Mouse (Mus musculus): ENCODE measurements around the gene Irgq.
"Not testable (repeated sequence)": the region's sequence is repeated elsewhere in the genome, so short reads cannot be mapped to it uniquely, and the experiment has no call there.

Gene Irgq

DNA sequence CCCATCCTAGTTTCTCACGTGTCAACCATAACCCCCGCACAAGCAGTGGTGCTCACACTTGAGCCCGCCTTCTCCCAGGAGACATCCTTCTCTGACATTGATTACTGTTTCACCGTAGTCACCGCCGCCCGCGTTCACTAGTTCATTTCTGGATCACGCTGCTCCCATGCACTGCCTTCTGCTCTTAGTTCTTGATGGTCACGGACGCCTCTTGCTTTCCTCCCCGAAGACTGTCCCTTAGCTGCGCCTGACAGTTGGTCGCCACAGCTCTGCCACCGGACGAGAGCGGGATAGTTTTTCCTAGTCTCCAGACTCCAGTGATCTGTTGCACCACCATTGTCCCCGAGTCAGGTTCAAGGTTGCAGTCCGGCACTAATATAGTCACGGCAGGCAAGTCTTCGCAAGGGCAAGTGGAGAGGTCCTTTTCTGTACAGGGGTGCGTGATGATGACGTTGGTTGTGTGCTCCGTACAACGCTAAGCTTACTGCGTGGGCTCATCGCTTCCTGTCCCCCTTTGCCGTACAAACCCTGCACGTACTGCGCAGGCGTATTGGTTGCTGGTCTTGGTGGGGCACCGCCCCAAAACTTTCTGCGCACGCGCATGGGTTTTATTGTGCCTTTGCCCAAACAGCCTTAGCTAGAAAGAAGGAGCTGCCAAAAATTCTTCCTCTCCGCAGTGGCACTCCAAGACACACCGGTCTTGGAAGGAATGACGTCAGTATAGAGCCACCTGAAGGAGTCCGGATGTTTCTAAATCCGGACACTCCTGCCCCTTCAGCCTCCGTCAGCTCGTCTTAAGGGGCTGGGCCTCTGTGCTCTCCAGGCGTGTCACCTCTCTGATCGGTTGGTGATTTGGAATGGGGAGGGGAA lies at the start of gene Irgq:
TSS of gene Irgq (plus strand) at position 628 of the 870 bp plus-strand sequence.
- peak; percentile 99 for DNase-seq

DNA sequence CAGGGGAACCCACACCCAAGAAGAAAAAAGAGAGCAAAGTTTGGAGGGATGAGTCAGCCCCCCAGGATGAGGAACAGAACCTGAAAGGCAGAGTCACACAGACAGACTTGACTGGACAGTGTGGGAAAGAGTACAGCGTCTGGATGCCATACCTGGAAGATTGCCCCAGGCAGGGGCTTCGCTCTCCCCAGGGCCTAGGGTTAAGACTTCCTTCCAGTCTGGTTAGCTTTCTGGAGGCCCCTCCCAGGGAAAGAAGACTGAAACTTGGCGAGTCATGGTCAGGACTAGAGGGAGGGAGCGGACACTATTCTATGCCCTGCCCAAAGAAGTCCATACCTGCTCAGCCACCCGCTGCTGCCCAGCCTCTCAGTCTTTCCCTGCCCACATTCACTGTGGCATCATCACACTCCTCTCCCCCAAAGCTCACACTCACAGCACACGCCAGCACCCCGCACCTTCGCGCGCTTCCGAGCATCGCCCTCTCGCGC lies 49.5 kb upstream of the Irgq start:
- DNase-seq, result no peak

DNA sequence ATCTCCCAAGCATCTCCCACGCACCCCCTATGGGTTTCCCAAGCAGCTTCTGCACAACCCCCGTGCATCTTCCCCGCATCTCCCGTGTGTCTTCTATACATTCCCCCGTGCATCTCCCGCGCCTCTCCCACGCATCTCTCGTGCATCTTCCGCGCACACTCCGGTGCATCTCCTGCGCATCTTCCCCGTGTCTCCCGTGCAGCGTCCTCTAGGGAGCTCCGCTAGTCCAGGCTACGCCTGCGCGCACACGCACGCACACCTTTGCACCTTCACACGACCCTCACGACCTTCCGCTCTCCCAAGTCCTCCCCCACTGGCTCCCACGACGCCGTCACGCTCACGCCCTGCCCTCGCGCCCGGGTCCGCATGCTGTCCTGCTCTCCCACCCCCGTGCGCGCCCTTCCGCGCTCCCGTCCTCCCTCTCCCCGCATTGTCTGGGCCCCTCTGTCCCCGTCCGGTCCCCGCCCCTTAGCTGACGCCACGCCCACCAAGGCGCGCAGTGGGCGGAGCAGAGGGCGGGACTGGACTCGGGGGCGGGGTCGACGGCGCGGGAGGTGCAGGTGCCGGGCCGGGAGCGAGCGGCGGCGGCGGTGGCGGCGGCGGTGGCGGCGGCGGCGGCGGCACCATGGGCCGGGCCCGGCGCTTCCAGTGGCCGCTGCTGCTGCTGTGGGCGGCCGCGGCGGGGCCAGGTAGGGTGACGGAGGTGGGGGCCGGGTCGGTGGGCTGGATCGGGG lies 48.8 kb upstream of the Irgq start, which contains the start of gene Cadm4:
TSS of gene Cadm4 (plus strand) at position 550 of the 734 bp plus-strand sequence.
- peak; percentile 77 for DNase-seq

DNA sequence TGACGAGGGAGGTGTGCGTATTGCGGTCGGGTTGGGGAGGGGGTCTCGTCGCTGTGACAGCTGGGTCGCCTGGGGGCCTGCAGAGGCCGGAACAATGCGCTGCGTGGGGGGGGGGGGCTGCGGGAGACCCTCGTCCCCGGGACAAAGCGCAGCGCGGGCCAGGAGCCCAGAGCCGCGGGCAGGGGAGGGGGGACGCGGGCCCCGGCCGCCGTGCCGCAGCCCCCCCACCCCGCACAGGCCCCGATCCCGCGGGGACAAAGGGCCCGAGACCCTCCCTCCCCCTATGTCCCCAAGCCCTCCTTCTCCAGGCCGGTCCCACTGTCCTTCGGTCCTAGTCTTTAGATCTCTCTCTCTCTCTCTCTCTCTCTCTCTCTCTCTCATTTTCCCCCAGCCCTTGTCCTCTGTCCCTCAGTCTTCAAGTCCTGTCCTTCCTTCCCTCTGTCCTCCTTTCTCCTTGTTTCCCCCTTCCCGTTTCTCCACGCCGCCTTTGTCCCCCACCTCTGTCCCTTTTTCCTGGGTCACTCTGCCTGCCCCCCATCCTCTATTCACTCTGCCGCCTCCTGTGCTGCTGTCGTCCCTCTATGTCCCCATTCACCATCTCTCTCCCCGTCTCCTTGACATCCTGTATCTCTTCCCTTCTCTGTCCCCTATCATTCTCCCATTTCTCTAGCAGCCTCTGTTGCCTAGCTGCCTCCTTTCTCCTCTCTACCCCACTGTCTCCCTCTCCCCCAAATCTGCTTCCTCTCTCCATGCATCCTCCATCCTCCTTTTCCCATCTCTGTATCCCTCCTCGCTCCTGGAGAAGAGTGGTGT lies 48.1 kb upstream of the Irgq start:
- no peak for DNase-seq

DNA sequence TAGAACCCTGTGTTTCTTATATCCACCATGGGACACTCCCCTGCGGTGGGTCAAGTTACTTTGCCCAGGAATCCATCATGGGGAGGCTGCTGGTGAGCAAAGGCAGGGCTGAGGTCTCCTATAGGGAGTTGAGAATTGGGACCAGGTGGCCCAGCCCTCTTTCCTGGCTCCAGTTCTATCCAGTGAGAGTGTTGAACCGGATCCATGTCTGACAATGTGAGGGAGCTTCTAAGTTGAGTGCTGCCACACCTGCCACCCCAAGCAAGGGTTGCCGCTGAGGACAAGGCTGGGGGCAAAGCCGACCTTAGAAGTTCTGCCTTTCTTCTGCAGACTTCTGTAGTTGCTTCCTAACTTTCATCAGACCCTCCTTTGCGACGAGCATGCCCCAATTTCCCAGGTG lies 47.2 kb upstream of the Irgq start:
- DNase-seq, result not testable (repeated sequence)

DNA sequence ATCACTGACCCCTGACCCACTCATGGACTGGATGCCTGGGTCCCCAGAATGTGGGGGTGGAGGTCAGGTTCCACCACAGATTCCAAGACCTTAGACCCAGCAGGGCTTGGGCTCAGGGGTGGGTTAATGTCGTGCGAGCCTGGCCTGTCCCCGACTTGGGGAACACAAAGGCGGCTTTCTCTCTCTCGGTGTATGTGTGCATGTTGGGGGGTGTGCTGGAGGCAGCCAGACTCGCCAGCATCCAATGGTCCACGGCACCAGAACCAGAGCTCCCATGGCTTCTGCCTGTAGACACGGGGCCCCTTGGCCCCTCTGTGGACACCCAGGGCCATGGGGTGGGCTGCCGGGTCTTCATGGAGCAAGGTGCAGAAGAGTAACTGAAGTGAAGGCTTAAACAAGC lies 45.0 kb upstream of the Irgq start:
- no peak for DNase-seq

DNA sequence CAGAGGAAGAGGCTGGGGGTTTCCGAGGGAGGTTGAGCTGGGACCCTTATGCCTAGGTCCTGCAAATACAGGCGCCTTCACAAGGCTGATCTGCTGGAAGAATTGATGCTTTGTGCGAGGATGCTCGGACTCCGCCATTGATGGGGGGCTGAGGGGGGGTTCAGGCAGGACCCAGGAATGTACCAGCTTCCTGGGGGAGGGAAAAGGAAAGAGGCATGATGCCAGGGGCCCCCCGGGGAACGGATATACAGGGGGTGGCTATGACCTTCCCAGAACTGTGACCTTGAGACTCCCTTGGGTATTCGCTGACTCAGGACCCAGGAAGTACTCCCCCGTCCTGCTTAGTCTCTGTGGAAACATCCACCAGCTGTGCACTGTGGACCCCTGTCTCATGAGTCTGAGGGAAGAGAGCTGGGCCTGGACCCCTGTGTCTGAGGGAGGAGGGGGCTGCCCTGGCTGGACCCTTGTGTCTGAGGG lies 43.8 kb upstream of the Irgq start:
- no peak for DNase-seq

DNA sequence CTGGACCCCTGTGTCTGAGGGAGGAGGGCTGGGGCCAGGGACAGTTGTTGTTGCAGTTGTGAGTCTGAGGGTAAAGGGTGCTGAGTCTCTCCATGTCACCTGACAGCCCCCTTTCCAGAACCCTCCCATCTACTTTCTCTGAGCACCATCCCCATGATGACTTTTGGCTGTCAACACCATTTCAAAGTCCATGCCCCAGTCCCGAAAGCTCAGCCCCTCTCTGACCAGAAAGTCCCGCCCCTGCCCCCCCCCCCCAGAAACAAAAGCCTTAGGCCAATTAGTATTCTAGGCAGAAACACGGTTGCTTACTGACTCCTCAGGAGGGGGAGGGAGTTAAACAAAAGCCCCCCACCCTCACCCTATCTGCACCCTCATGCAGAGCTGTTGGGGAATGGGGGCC lies 43.1 kb upstream of the Irgq start:
- DNase-seq, result no peak

DNA sequence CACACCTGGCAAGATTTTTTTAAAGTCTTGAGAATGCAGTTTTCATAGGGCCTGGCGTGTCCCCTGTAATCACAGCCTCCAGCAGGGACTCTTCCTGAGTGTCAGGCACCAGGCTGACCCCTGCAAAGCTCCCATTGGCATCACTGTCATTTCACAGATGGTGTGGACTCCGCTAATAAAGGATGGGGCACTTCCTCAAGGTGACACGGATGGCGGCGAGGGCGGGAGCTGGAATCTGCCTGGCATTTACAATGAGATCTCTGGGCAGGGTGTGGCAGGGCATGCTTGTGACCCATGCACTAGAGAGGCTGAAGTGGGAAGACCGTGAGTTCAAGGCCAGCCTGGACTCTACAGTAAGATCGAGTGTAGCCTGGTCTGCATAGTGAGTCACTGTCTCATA lies 42.2 kb upstream of the Irgq start:
- no peak for DNase-seq

DNA sequence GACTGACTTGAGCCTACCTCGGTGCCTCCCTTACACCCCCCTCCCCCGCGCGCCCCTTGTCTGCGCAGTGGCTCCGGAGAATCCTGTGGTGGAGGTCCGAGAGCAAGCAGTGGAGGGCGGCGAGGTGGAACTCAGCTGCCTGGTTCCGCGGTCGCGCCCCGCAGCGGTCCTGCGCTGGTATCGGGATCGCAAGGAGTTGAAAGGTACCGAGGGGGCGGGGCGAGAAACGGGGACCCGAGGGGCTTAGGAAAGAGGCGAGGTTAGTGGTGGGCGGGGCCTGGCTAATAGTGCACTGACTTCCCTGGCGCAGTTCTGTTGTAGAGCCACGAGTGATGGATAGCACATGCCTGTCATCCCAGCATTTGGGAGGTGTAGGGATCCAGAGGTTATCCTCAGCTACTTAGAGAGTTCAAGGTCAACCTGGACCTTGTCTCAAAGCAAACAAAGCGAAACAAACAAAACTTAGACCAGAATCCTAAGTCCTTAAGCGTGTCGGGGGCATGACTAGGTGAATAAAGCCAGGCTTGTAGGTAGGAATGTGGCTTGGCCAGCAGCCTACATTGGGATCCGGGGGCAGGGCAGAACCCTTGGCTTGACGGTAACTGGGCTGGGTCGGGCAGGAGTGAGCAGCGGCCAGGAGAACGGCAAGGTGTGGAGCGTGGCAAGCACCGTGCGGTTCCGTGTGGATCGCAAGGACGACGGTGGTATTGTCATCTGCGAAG lies 30.5 kb upstream of the Irgq start:
- DNase-seq, result no peak

DNA sequence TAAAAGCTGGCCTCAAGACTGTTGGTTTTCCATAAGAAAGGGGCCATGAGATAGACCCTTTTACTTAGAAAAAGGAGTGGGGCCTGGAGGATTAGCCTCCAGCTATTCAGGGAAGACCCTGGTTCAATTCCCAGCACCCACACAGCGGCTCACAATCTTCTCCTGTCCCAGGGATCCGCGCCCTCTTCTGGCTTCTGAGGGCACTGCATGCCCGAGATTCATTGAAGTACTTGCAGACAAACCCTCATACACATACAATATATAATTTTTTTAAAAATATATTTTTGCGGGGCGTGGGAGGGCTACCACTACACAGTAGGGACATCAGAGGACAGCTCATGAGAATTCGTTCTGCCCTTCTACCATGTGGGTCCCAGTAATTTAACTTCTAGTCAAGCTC lies 29.6 kb upstream of the Irgq start:
- DNase-seq, result peak; percentile 51

DNA sequence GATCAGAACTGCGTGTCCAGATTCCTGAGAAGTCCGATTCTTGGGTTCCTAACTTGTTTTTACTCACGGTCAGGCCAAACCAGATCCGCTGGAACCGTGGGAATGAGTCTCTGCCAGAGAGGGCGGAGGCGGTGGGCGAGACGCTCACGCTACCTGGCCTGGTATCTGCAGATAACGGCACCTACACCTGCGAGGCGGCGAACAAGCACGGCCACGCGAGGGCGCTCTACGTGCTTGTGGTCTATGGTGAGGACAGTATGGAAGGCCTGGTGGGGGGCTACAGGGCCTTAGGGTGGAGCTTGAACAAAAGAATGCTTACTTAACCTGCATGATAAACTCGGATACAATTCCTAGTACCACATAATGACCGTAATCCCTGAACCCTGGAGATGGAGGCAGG lies 29.0 kb upstream of the Irgq start:
- DNase-seq, result peak; percentile 41

DNA sequence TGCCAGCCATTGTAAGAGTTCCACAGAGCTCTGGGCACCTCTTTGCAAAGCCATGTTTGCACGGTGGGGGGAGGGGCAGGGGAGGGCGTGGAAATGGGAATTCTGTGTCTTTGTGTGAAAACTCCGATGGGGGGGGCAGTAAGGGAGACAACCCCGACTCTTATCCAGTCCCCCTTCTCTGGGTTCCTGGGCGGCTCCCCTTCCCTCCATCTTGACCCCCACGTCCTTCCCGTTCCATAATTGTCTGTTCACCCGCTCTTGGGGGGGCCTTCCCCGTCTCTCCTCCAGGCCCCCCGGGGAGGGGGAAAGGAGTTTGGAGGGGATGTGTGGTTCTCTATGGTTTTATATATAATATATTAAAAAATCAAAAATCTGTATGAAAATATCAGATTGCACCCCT lies 26.5 kb upstream of the Irgq start:
- no peak for DNase-seq

DNA sequence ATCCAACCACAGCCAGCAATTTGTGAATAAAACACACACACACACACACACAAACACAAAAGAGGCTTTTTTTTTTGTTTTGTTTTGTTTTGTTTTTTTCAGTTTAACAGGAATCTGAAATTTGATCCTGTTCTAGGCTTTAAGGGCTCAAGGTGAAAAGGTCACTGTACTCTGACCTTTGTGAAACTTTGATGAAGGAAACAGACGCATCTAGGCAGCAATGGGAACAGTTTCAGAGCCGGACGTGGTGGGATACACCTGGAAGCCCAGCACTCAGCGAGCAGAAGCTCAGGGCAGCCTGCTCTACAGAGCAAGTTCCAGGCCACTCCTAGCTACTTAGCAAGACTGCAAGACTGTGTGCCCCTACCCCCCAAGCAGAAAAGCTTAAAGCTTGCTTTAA lies 25.6 kb upstream of the Irgq start:
- DNase-seq, result no peak

DNA sequence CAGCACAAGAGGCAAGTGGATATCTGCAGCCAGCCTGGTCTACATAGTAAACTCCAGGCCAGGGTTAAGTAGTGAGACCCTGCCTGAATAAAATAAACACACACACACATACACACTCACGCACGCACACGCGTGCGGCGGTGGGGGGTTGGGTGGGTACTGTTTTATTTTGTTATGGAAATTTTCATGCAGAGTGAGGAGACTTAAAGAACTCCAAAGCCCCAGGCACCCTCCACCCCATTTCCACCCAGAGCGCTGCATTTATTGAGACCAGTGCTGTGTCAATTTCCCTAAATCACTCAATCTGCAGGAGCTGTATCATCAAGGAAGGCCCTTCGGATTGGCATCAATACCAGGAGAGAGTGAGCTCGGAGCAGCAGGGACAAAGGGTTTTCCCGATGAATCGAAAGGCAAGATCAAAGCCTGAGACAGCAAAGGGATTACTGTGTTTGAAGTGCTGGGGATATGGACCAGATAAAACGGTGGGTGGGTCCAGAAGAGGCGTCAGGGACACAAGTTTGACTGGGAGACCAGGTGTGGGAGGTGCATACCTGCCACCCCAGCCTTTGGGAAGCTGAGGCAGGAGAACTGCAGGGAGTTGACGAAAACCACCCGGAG lies 24.9 kb upstream of the Irgq start:
- DNase-seq, result no peak

DNA sequence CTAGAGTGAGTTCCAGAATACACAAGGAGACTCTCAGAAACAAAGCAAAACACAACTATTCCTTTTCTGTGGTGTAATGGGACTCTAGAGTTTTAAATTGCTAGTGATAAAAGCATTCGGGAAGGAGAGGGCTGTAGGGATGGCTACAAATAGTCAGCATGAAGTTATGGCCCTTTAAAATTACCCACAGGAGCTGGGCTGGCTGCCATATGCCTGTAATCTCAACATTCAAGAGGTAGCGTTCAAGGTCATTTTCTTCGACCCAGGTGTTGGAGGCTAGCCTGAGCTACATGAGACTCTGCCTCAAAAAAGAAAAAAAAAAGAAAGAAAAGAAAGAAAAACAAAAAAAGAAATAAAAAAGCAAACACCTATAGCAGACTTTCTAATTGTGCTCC lies 24.4 kb upstream of the Irgq start:
- no peak for DNase-seq

DNA sequence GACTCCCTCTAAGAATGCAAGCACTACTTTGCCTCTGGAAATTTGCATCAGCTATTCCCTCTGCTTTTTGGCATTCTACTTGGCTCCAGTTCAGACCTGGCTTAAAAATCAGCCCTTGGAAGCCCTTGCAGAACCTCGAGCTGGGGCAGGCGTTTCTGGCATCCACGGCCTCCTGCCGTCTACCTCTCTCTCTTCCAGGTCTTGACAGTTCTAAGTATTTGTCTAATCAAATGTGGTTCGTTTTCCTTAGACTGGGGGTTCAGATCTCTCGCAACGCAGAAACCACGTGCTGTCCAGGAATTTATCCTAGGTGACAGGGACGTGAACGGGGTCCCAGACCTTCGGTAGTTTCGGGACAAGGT lies 24.0 kb upstream of the Irgq start:
- DNase-seq, result peak; percentile 70

DNA sequence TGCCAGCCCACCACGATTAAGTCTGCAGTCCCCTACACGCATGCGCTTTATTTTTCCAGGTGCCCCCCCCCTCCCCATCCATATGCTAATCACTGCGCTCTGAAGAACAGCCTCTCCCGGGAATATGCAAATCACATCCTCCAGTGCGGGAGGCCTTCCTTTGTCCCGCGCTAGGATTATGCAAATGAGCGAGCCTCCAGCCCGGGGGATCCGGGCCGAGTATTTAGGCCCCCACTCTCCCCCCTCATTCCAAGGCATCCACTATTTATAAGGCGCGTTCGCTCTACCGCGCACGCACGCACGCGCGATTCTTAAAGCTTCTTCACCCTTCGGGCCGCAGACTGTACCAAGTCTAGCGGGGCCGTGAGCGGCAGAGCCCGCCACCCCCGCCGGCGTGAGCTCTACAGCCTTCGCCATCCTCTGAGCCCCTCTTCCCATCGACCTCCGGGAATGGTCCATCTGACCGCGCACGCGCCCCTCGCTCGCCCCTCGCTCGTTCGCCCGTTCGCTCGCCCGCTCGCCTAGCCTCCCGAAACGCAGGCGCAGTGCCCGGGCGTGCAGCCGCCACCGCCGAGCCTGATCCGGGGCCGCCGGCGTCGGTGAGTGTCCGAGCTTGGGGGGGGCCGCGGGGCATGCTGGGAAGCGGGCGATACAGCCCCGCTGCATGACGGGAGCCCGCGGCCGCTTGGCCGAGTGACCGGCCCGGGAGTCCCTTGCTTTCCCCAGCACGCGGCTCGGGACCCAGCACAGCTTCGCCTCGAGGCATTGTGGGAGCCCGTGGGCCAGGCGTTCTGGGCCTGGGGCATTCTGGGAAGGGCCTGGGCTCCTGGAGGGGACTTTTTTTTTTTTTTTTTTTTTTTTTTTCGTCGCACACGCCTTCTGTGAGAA lies 23.4 kb upstream of the Irgq start, which contains the start of gene Zfp428:
TSS of gene Zfp428 (plus strand) at position 169 of the 888 bp plus-strand sequence.
- peak; percentile 92 for DNase-seq

DNA sequence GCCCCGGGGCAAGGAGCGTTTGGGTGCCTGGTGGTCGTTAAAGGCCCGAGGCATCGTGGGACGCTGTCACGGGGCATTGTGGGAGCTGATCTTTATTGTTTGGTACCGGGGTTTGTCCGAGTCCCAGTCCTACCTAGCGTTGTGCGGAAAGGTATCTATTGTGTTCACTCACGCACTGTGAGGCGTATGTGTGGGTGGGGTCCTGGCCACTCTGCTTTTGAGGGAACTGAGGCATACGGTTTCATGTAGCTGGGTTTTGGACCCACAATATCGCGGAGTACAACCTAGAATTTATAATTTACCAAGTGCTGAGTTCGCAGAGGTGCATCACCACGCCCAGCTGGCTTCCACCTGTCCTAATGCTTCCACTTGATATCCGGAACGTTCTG lies 22.8 kb upstream of the Irgq start:
- no peak for DNase-seq

DNA sequence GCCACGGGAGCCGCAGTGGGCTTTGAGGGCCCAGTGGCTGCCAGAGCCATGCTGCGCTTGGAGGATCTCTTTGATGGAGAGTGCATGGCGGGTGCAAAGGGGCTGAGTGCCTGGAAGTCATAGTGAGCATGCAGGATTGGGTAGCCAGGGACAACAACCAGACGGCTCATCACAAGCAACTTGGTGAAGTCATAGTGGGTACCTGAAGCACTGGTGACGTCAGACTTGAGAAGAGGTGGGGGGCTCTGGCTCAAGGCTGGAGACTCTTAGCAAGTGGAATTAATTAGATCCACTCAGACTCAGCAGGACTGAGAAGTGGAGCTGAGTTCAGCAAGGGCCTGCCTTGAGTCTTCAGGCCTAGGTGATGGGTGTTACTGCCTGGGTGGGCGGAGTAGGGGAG lies 18.1 kb upstream of the Irgq start, which contains the start of gene AC161166.1:
TSS of gene AC161166.1 (minus strand) at position 101 of the 400 bp plus-strand sequence.
- DNase-seq, result no peak

DNA sequence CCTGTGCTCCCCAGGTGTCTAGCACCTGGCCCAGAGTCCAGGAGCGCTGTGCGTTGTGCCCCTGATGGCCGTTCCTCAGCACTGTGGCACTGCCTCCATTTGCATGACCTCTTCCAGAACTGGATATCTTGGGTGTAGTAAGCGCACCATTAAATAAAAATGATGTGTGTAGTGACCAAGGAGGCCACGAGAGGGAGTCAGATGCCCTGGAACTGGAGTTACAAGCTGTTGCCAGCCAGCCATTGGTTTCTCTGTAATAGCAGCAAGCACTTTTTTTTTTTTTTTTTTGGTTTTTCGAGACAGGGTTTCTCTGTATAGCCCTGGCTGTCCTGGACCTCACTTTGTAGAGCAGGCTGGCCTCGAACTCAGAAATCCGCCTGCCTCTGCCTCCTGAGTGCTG lies 14.2 kb upstream of the Irgq start:
- peak; percentile 37 for DNase-seq

All from lung, postnatal 10 days (tissue).